ENCODE assay signal across 22 mouse cellular contexts in the genomic region with DNA sequence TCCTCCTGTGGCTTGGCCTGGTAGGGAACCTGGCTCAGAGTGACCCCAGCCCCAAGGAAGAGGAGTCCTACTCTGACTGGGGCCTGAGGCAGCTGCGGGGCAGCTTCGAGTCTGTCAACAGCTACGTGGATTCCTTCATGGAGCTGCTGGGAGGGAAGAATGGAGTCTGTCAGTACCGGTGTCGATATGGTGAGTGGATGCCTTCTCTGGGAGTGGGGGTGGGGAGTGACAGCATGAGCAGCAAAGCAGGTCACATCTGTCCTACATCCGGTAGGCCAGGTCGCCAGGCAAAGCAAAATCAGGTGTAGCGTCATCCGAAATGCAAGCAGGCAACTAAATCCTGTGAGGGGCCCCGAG. TPM values are rescaled to one million over a fixed set of nuclear protein-coding genes. Genes with fewer than 3 reads are reported as not detected.
DNase-seq lines count a peak whose midpoint lies in the region; ATAC-seq and TF ChIP-seq lines count a peak whose summit lies in the region.
"Had no signal": no experiment of that assay in that cellular context is flagged by ENCODE, and none has a peak within 500 bp of the region (broad histone marks: within the 10 kb centered on the region; RNA-seq: fewer than 3 reads in every experiment).

No protein-coding gene starts in this region.

- no peak overlapping the region for H3K9ac ChIP-seq in forebrain, embryonic 14.5 days (ENCODE audit: low read length)
- H3K9ac ChIP-seq in heart, postnatal 0 days (replicated peaks; ENCODE audit: low read depth, low read length) = no peak overlapping the region
- peak overlapping the region; percentile 39; the same call in 1 of the 2 replicates for H3K9ac ChIP-seq in liver, embryonic 12.5 days
- no peak overlapping the region for H3K9ac ChIP-seq in stomach, embryonic 15.5 days
- H3K9ac ChIP-seq in midbrain, postnatal 0 days (replicated peaks; ENCODE audit: low read length, poor library complexity, severe bottlenecking) = no peak overlapping the region
- H3K9ac ChIP-seq: hindbrain, embryonic 15.5 days; limb, embryonic 13.5 days had no signal

- 78% methylated on average over 10 of the region's 10 CpGs for WGBS in forebrain, embryonic 10.5 days
- 83% methylated on average over 10 of the region's 10 CpGs for WGBS in forebrain, embryonic 14.5 days
- WGBS in heart, postnatal 0 days = 31% methylated on average over 10 of the region's 10 CpGs
- WGBS in liver, embryonic 12.5 days (ENCODE audit: insufficient replicate concordance) = 58% methylated on average over 10 of the region's 10 CpGs
- 62% methylated on average over 10 of the region's 10 CpGs for WGBS in stomach, embryonic 15.5 days
- WGBS in midbrain, postnatal 0 days = 79% methylated on average over 10 of the region's 10 CpGs

- H3K4me3 ChIP-seq in forebrain, embryonic 10.5 days = no peak overlapping the region
- no peak overlapping the region for H3K4me3 ChIP-seq in forebrain, embryonic 14.5 days (ENCODE audit: low read depth, low read length)
- H3K4me3 ChIP-seq in heart, postnatal 0 days (ENCODE audit: low read depth, low read length) = no peak overlapping the region
- H3K4me3 ChIP-seq in liver, embryonic 12.5 days = peak overlapping the region; percentile 37
- H3K4me3 ChIP-seq in stomach, embryonic 15.5 days (replicated peaks) = 0 out of 2 replicates have a peak overlapping the region, but pooled peaks have one; percentile 8
- H3K4me3 ChIP-seq in midbrain, postnatal 0 days (ENCODE audit: low read depth, low read length) = no peak overlapping the region
- H3K4me3 ChIP-seq: hindbrain, embryonic 15.5 days; layer of hippocampus, adult 2 months; limb, embryonic 13.5 days; megakaryocyte, embryonic 14.5 days had no signal

- H3K4me2 ChIP-seq in forebrain, embryonic 14.5 days (ENCODE audit: low read length) = no peak overlapping the region
- H3K4me2 ChIP-seq in heart, postnatal 0 days (ENCODE audit: low read depth, low read length) = peak overlapping the region; percentile 41
- peak overlapping the region; percentile 45 for H3K4me2 ChIP-seq in liver, embryonic 12.5 days
- peak overlapping the region; percentile 2; the same call in 1 of the 2 replicates for H3K4me2 ChIP-seq in stomach, embryonic 15.5 days
- H3K4me2 ChIP-seq in midbrain, postnatal 0 days (ENCODE audit: low read depth, low read length, poor library complexity, severe bottlenecking) = no peak overlapping the region
- H3K4me2 ChIP-seq: hindbrain, embryonic 15.5 days; limb, embryonic 13.5 days had no signal

- no peak for DNase-seq in forebrain, embryonic 10.5 days (ENCODE audit: extremely low spot score, low spot score)
- DNase-seq in forebrain, embryonic 14.5 days (ENCODE audit: low spot score) = no peak
- no peak for DNase-seq in heart, postnatal 0 days (ENCODE audit: low spot score)
- DNase-seq in heart, postnatal 36 days = no peak
- DNase-seq in midbrain, postnatal 0 days (ENCODE audit: low spot score) = no peak
- no peak for DNase-seq in thymus, adult 18-20 months
- DNase-seq: adrenal gland, postnatal 36 days; cerebellum, postnatal 10 days; gastrocnemius, postnatal 25 days; kidney, adult 9 months; lung, postnatal 10 days; thymus, postnatal 25 days had no signal

- 0 out of 2 replicates have a peak overlapping the region, but pooled peaks have one; percentile 2 for H3K27ac ChIP-seq in forebrain, embryonic 10.5 days
- no peak overlapping the region for H3K27ac ChIP-seq in forebrain, embryonic 14.5 days (ENCODE audit: low read depth, low read length)
- no peak overlapping the region for H3K27ac ChIP-seq in heart, postnatal 0 days (ENCODE audit: low read depth)
- H3K27ac ChIP-seq in liver, embryonic 12.5 days = peak overlapping the region; percentile 71
- H3K27ac ChIP-seq in stomach, embryonic 15.5 days = no peak overlapping the region
- no peak overlapping the region for H3K27ac ChIP-seq in midbrain, postnatal 0 days (ENCODE audit: low read depth, low read length)
- H3K27ac ChIP-seq: hindbrain, embryonic 15.5 days; layer of hippocampus, adult 2 months; limb, embryonic 13.5 days had no signal

- H3K27me3 ChIP-seq in forebrain, embryonic 10.5 days (ENCODE audit: poor library complexity, severe bottlenecking) = no peaks in the 10 kb centered on the region
- H3K27me3 ChIP-seq in forebrain, embryonic 14.5 days (replicated peaks; ENCODE audit: control insufficient read depth, insufficient read depth, low read length) = no peaks in the 10 kb centered on the region
- no peaks in the 10 kb centered on the region for H3K27me3 ChIP-seq in heart, postnatal 0 days (ENCODE audit: control insufficient read depth, insufficient read depth, low read length)
- H3K27me3 ChIP-seq in liver, embryonic 12.5 days (replicated peaks) = no peaks in the 10 kb centered on the region
- H3K27me3 ChIP-seq in stomach, embryonic 15.5 days (replicated peaks) = no peaks in the 10 kb centered on the region
- H3K27me3 ChIP-seq in midbrain, postnatal 0 days (ENCODE audit: insufficient read depth, low read length) = no peaks in the 10 kb centered on the region
- H3K27me3 ChIP-seq: CH12.LX; hindbrain, embryonic 15.5 days; limb, embryonic 13.5 days had no signal

- intact Hi-C loops in heart, postnatal 36 days (cut with DNase I) = no loop called here

- no peak for TF ChIP-seq CTCF in heart, postnatal 0 days (IDR thresholded peaks at IDR 0.05; ENCODE audit: low read depth)
- TF ChIP-seq CTCF in midbrain, postnatal 0 days (IDR thresholded peaks at IDR 0.05) = no peak

- no peaks in the 10 kb centered on the region; the same call in 1 of the 2 replicates for H3K9me3 ChIP-seq in forebrain, embryonic 10.5 days
- H3K9me3 ChIP-seq in forebrain, embryonic 14.5 days (replicated peaks; ENCODE audit: control insufficient read depth, low read length) = no peaks in the 10 kb centered on the region
- no peaks in the 10 kb centered on the region for H3K9me3 ChIP-seq in heart, postnatal 0 days (replicated peaks; ENCODE audit: control insufficient read depth, low read length)
- no peaks in the 10 kb centered on the region for H3K9me3 ChIP-seq in liver, embryonic 12.5 days (replicated peaks)
- no peaks in the 10 kb centered on the region for H3K9me3 ChIP-seq in stomach, embryonic 15.5 days
- no peaks in the 10 kb centered on the region for H3K9me3 ChIP-seq in midbrain, postnatal 0 days (ENCODE audit: low read length)
- H3K9me3 ChIP-seq: hindbrain, embryonic 15.5 days; limb, embryonic 13.5 days; megakaryocyte, embryonic 14.5 days had no signal

- no peak for TF ChIP-seq EP300 in heart, postnatal 0 days (IDR thresholded peaks at IDR 0.05; ENCODE audit: low read depth)

- H3K4me1 ChIP-seq in forebrain, embryonic 10.5 days = no peaks in the 10 kb centered on the region; the same call in 1 of the 2 replicates
- H3K4me1 ChIP-seq in forebrain, embryonic 14.5 days (ENCODE audit: control insufficient read depth, insufficient read depth, low read length) = no peaks in the 10 kb centered on the region
- H3K4me1 ChIP-seq in heart, postnatal 0 days (ENCODE audit: control insufficient read depth, insufficient read depth) = no peaks in the 10 kb centered on the region; the same call in 1 of the 2 replicates
- H3K4me1 ChIP-seq in liver, embryonic 12.5 days = no peaks in the 10 kb centered on the region
- no peaks in the 10 kb centered on the region for H3K4me1 ChIP-seq in stomach, embryonic 15.5 days
- no peaks in the 10 kb centered on the region for H3K4me1 ChIP-seq in midbrain, postnatal 0 days (ENCODE audit: insufficient read depth, low read length)
- H3K4me1 ChIP-seq: hindbrain, embryonic 15.5 days had no signal

- ATAC-seq in forebrain, embryonic 14.5 days = no peak
- no peak for ATAC-seq in heart, postnatal 0 days (ENCODE audit: insufficient read depth, low read depth)
- ATAC-seq in liver, embryonic 12.5 days = peak; percentile 51
- ATAC-seq in stomach, embryonic 15.5 days (ENCODE audit: insufficient read depth, low FRiP score, low read depth) = 0 out of 2 replicates have a peak, but pooled peaks have one; percentile 17
- ATAC-seq in midbrain, postnatal 0 days (ENCODE audit: low FRiP score) = no peak
- ATAC-seq: midbrain, embryonic 16.5 days had no signal

- H3K36me3 ChIP-seq in forebrain, embryonic 10.5 days (replicated peaks) = no peaks in the 10 kb centered on the region
- H3K36me3 ChIP-seq in forebrain, embryonic 14.5 days (ENCODE audit: control insufficient read depth, insufficient read depth, low read length) = no peaks in the 10 kb centered on the region
- no peaks in the 10 kb centered on the region for H3K36me3 ChIP-seq in heart, postnatal 0 days (replicated peaks; ENCODE audit: control insufficient read depth, insufficient read depth, low read length)
- H3K36me3 ChIP-seq in liver, embryonic 12.5 days = no peaks in the 10 kb centered on the region
- H3K36me3 ChIP-seq in stomach, embryonic 15.5 days = no peaks in the 10 kb centered on the region
- H3K36me3 ChIP-seq in midbrain, postnatal 0 days (ENCODE audit: insufficient read depth, low read length) = no peaks in the 10 kb centered on the region
- H3K36me3 ChIP-seq: hindbrain, embryonic 15.5 days; limb, embryonic 13.5 days had no signal

RNA-seq across cellular contexts. Expression of a gene that starts 0.3 kb away (rescaled TPM):
- not detected in 2 replicates for polyA plus RNA-seq in forebrain, embryonic 10.5 days (2016; fragmentation: Nextera tagmentation; extraction: Ambion mirVana)
- polyA plus RNA-seq in forebrain, embryonic 14.5 days (2014; fragmentation: Nextera tagmentation; extraction: Ambion mirVana) = not detected in 2 replicates
- total RNA-seq in heart, postnatal 0 days (2014; rRNA removed; ENCODE audit: low replicate concordance) = not detected in 2 replicates
- polyA plus RNA-seq in heart, postnatal 0 days (2015; fragmentation: Nextera tagmentation; extraction: Ambion mirVana) = 0.20 and 0.29 TPM in 2 replicates
- not detected for total RNA-seq in heart, postnatal 36 days (2021)
- 39.0 and 41.3 TPM in 2 replicates for polyA plus RNA-seq in liver, embryonic 12.5 days (2016; fragmentation: Nextera tagmentation; extraction: Ambion mirVana)
- 12.1 and 12.9 TPM in 2 replicates for polyA plus RNA-seq in stomach, embryonic 15.5 days (2015; fragmentation: Nextera tagmentation; extraction: Ambion mirVana)
- not detected in 2 replicates for total RNA-seq in midbrain, postnatal 0 days (2014; rRNA removed)
- polyA plus RNA-seq in midbrain, postnatal 0 days (2015; fragmentation: Nextera tagmentation; extraction: Ambion mirVana) = not detected in 2 replicates
- total RNA-seq: adrenal gland, postnatal 36 days; CH12.LX; gastrocnemius, postnatal 25 days; layer of hippocampus, adult 2 months; left cerebral cortex, adult 8-10 months had no signal
- polyA plus RNA-seq: hindbrain, embryonic 15.5 days; limb, embryonic 13.5 days; midbrain, embryonic 16.5 days; neural tube, embryonic 11.5 days had no signal

RNA-seq across cellular contexts. Expression of a gene that starts 8.3 kb away (rescaled TPM):
- 6.0 and 13.2 TPM in 2 replicates for polyA plus RNA-seq in forebrain, embryonic 10.5 days (2016; fragmentation: Nextera tagmentation; extraction: Ambion mirVana)
- not detected in 2 replicates for polyA plus RNA-seq in forebrain, embryonic 14.5 days (2014; fragmentation: Nextera tagmentation; extraction: Ambion mirVana)
- total RNA-seq in heart, postnatal 0 days (2014; rRNA removed; ENCODE audit: low replicate concordance) = 11.7 and 19.2 TPM in 2 replicates
- 9.5 and 11.8 TPM in 2 replicates for polyA plus RNA-seq in heart, postnatal 0 days (2015; fragmentation: Nextera tagmentation; extraction: Ambion mirVana)
- total RNA-seq in heart, postnatal 36 days (2021) = 100 to 1,000 TPM; 146 to 148 TPM
- polyA plus RNA-seq in liver, embryonic 12.5 days (2016; fragmentation: Nextera tagmentation; extraction: Ambion mirVana) = 4.2 and 5.2 TPM in 2 replicates
- 3.1 and 58.1 TPM in 2 replicates for polyA plus RNA-seq in stomach, embryonic 15.5 days (2015; fragmentation: Nextera tagmentation; extraction: Ambion mirVana)
- 4.3 and 6.9 TPM in 2 replicates for total RNA-seq in midbrain, postnatal 0 days (2014; rRNA removed)
- 5.9 and 7.7 TPM in 2 replicates for polyA plus RNA-seq in midbrain, postnatal 0 days (2015; fragmentation: Nextera tagmentation; extraction: Ambion mirVana)

RNA-seq across cellular contexts. Expression of a gene that starts 37.8 kb away (rescaled TPM):
- 0.83 and 1.6 TPM in 2 replicates for polyA plus RNA-seq in forebrain, embryonic 10.5 days (2016; fragmentation: Nextera tagmentation; extraction: Ambion mirVana)
- polyA plus RNA-seq in forebrain, embryonic 14.5 days (2014; fragmentation: Nextera tagmentation; extraction: Ambion mirVana) = 0.41 TPM in 1 of 2 replicates, not detected in the other
- total RNA-seq in heart, postnatal 0 days (2014; rRNA removed; ENCODE audit: low replicate concordance) = 6.3 and 8.2 TPM in 2 replicates
- 3.0 and 3.2 TPM in 2 replicates for polyA plus RNA-seq in heart, postnatal 0 days (2015; fragmentation: Nextera tagmentation; extraction: Ambion mirVana)
- total RNA-seq in heart, postnatal 36 days (2021) = not detected
- polyA plus RNA-seq in liver, embryonic 12.5 days (2016; fragmentation: Nextera tagmentation; extraction: Ambion mirVana) = 32.4 and 37.4 TPM in 2 replicates
- 2.6 and 3.3 TPM in 2 replicates for polyA plus RNA-seq in stomach, embryonic 15.5 days (2015; fragmentation: Nextera tagmentation; extraction: Ambion mirVana)
- 0.11 TPM in 1 of 2 replicates, not detected in the other for total RNA-seq in midbrain, postnatal 0 days (2014; rRNA removed)
- polyA plus RNA-seq in midbrain, postnatal 0 days (2015; fragmentation: Nextera tagmentation; extraction: Ambion mirVana) = 0.05 TPM in 1 of 2 replicates, not detected in the other
- polyA plus RNA-seq: midbrain, embryonic 16.5 days had no signal

Comparison
In these comparisons a context has a peak if more than half of its experiments do, and no peak if none do; other contexts are left out.
1. H3K27ac ChIP-seq: peak in forebrain, embryonic 10.5 days (single experiment) and liver, embryonic 12.5 days (single experiment); none in forebrain, embryonic 14.5 days (single experiment), heart, postnatal 0 days (single experiment), stomach, embryonic 15.5 days (single experiment) and midbrain, postnatal 0 days (single experiment).
2. H3K4me3 ChIP-seq: peak in liver, embryonic 12.5 days (single experiment) and stomach, embryonic 15.5 days (single experiment); none in forebrain, embryonic 10.5 days (single experiment), forebrain, embryonic 14.5 days (single experiment), heart, postnatal 0 days (single experiment) and midbrain, postnatal 0 days (single experiment).
3. ATAC-seq: peak in liver, embryonic 12.5 days (single experiment) and stomach, embryonic 15.5 days (single experiment); none in forebrain, embryonic 14.5 days (single experiment), heart, postnatal 0 days (single experiment) and midbrain, postnatal 0 days (single experiment).
4. H3K4me2 ChIP-seq: peak in heart, postnatal 0 days (single experiment), liver, embryonic 12.5 days (single experiment) and stomach, embryonic 15.5 days (single experiment); none in forebrain, embryonic 14.5 days (single experiment) and midbrain, postnatal 0 days (single experiment).
5. RNA of a gene that starts 0.3 kb away (polyA plus RNA-seq): 39.0 to 41.3 TPM in liver, embryonic 12.5 days and 12.1 to 12.9 TPM in stomach, embryonic 15.5 days; 0.20 to 0.29 TPM in heart, postnatal 0 days, not detected in midbrain, postnatal 0 days, not detected in forebrain, embryonic 10.5 days and not detected in forebrain, embryonic 14.5 days; every median in the first group is over 10 times any median in the second.